In the genomic region with DNA sequence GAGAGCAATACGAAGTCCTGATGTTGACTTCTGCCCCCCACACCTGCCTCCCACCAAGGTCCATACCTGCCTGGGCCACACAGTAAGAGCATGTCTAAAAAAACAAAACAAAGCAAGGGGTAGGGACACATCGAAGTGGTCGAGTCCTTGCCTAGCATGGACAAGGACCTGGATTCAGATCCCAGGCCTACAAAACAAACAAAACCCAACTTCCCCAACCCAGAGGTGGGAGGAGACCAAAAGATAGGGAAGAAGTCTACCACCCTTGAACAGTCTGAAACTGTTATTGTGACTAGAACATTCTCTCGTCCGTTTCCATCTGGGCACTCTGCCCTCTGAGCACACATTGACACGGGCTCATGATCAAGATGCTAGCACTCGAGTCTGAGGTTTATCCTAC, we compare ENCODE assay signal across 22 mouse cellular contexts. TPM values are rescaled to one million over a fixed set of nuclear protein-coding genes. Genes with fewer than 3 reads are reported as not detected.
"Had no signal": no experiment of that assay in that cellular context is flagged by ENCODE, and none has a peak within 500 bp of the region (broad histone marks: within the 10 kb centered on the region; RNA-seq: fewer than 3 reads in every experiment).

No protein-coding gene starts in this region.

- DNase-seq: lung, adult 18-20 months; lung, embryonic 14.5 days; lung, postnatal 10 days; lung, postnatal 4 days; midbrain, embryonic 14.5 days; retina, postnatal 1 day; right cerebral cortex, adult 18-20 months; right cerebral cortex, postnatal 25 days; right cerebral cortex, postnatal 4 days; spleen, adult 18-20 months; thymus, adult 18-20 months; thymus, postnatal 14 days; thymus, postnatal 36 days had no signal

- H3K4me3 ChIP-seq: midbrain, embryonic 10.5 days; midbrain, embryonic 12.5 days; myocyte; neural tube, embryonic 13.5 days; neural tube, embryonic 15.5 days had no signal

- H3K27ac ChIP-seq: midbrain, embryonic 10.5 days; midbrain, embryonic 12.5 days; neural tube, embryonic 13.5 days; neural tube, embryonic 15.5 days had no signal

- H3K4me1 ChIP-seq: midbrain, embryonic 10.5 days; midbrain, embryonic 12.5 days had no signal

RNA-seq across cellular contexts. Expression of a gene that starts 27.1 kb away (rescaled TPM):
- total RNA-seq: megakaryocyte-erythroid progenitor cell, adult 5-6 weeks had no signal
- polyA plus RNA-seq: lung, embryonic 14.5 days; neural tube, embryonic 11.5 days; neural tube, embryonic 13.5 days; small intestine, adult 2 months; stomach, embryonic 14.5 days had no signal
